Mouse (Mus musculus): ENCODE results near the gene Tut4. TPM values are rescaled to one million over a fixed set of nuclear protein-coding genes. Genes with fewer than 3 reads are reported as not detected.

The Tut4 gene
- total and polyA plus RNA-seq, 2 experiments, result 23.6 to 34.6 TPM

- no peak overlapping the region for H3K27ac ChIP-seq (replicated peaks; ENCODE audit: insufficient read depth, low read depth, low read length)
- TF ChIP-seq POLR2A (IDR thresholded peaks at IDR 0.05; ENCODE audit: extremely low read depth, insufficient read depth, low read length) (no peak), CTCF (IDR thresholded peaks at IDR 0.05; ENCODE audit: low read depth, low read length) (no peak)
- DNase-seq (ENCODE audit: extremely low read depth, low read depth, low spot score), result no peak
- no peaks in the 10 kb centered on the region for H3K36me3 ChIP-seq (ENCODE audit: control insufficient read depth, insufficient read depth, low read length)
- H3K9ac ChIP-seq (ENCODE audit: low read depth, low read length), result no peak overlapping the region
- 70% methylated on average over 6 of the region's 6 CpGs for WGBS
- no peaks in the 10 kb centered on the region for H3K27me3 ChIP-seq (ENCODE audit: control insufficient read depth, insufficient read depth, low read length)
- no peak overlapping the region for H3K4me3 ChIP-seq (ENCODE audit: insufficient read depth, low read depth, low read length)
- H3K4me1 ChIP-seq (ENCODE audit: control insufficient read depth, insufficient read depth, low read length), result no peaks in the 10 kb centered on the region; the same call in 1 of the 2 replicates
- no peaks in the 10 kb centered on the region for H3K79me2 ChIP-seq (ENCODE audit: control insufficient read depth, insufficient read depth, low read length)
These were observed 21.0 kb upstream of the Tut4 start for GRCm38 (mm10) chr4:108438082-108438840.

GRCm38 (mm10) chr4:108448091-108448490 is 11.1 kb upstream of the Tut4 start:
- Histone ChIP-seq H3K9ac (ENCODE audit: low read depth, low read length) (no peak overlapping the region), H3K79me2 (ENCODE audit: control insufficient read depth, insufficient read depth, low read length) (peaks cover 2% of the 10 kb centered on the region; the same call in 1 of the 2 replicates), H3K27me3 (ENCODE audit: control insufficient read depth, insufficient read depth, low read length) (peaks cover 3% of the 10 kb centered on the region; the same call in 1 of the 2 replicates), H3K27ac (replicated peaks; ENCODE audit: insufficient read depth, low read depth, low read length) (no peak overlapping the region), H3K4me3 (ENCODE audit: insufficient read depth, low read depth, low read length) (no peak overlapping the region), H3K36me3 (ENCODE audit: control insufficient read depth, insufficient read depth, low read length) (no peaks in the 10 kb centered on the region), H3K4me1 (ENCODE audit: control insufficient read depth, insufficient read depth, low read length) (peaks cover 4% of the 10 kb centered on the region; the same call in 1 of the 2 replicates)
- 72% methylated on average over 7 of the region's 7 CpGs for WGBS
- TF ChIP-seq CTCF (IDR thresholded peaks at IDR 0.05; ENCODE audit: low read depth, low read length) (no peak), POLR2A (IDR thresholded peaks at IDR 0.05; ENCODE audit: extremely low read depth, insufficient read depth, low read length) (no peak)
- DNase-seq (ENCODE audit: extremely low read depth, low read depth, low spot score), result no peak

GRCm38 (mm10) chr4:108456028-108456427 is 3.2 kb upstream of the Tut4 start:
- H3K4me1 ChIP-seq (ENCODE audit: control insufficient read depth, insufficient read depth, low read length), result peaks cover 14% of the 10 kb centered on the region
- no peaks in the 10 kb centered on the region for H3K27me3 ChIP-seq (ENCODE audit: control insufficient read depth, insufficient read depth, low read length)
- TF ChIP-seq POLR2A (IDR thresholded peaks at IDR 0.05; ENCODE audit: extremely low read depth, insufficient read depth, low read length), result no peak
- no peak for TF ChIP-seq CTCF (IDR thresholded peaks at IDR 0.05; ENCODE audit: low read depth, low read length)
- no peaks in the 10 kb centered on the region for H3K36me3 ChIP-seq (ENCODE audit: control insufficient read depth, insufficient read depth, low read length)
- 19% methylated on average over 2 of the region's 2 CpGs for WGBS
- H3K9ac ChIP-seq (ENCODE audit: low read depth, low read length), result no peak overlapping the region
- H3K4me3 ChIP-seq (ENCODE audit: insufficient read depth, low read depth, low read length), result no peak overlapping the region
- peak overlapping the region; percentile 53 for H3K27ac ChIP-seq (replicated peaks; ENCODE audit: insufficient read depth, low read depth, low read length)
- peak; percentile 98 for DNase-seq (ENCODE audit: extremely low read depth, low read depth, low spot score)
- H3K79me2 ChIP-seq (ENCODE audit: control insufficient read depth, insufficient read depth, low read length), result peaks cover 7% of the 10 kb centered on the region; the same call in 1 of the 2 replicates

GRCm38 (mm10) chr4:108458201-108458741 is 955 bp upstream of the Tut4 start:
- DNase-seq (ENCODE audit: extremely low read depth, low read depth, low spot score), result peak; percentile 41
- WGBS, result 9% methylated on average over 5 of the region's 5 CpGs

GRCm38 (mm10) chr4:108460156-108460923 is 1.1 kb downstream of the Tut4 start:
- under 1% methylated on average over 58 of the region's 59 CpGs for WGBS
- H3K27ac ChIP-seq (replicated peaks; ENCODE audit: insufficient read depth, low read depth, low read length), result peak overlapping the region; percentile 95

More at GRCm38 (mm10) chr4:108458201-108458741, 955 bp upstream of the Tut4 start:
- Histone ChIP-seq H3K27me3 (ENCODE audit: control insufficient read depth, insufficient read depth, low read length) (no peaks in the 10 kb centered on the region), H3K9ac (ENCODE audit: low read depth, low read length) (no peak overlapping the region), H3K79me2 (ENCODE audit: control insufficient read depth, insufficient read depth, low read length) (peaks cover 7% of the 10 kb centered on the region; the same call in 1 of the 2 replicates), H3K4me3 (ENCODE audit: insufficient read depth, low read depth, low read length) (no peak overlapping the region), H3K4me1 (ENCODE audit: control insufficient read depth, insufficient read depth, low read length) (peaks cover 12% of the 10 kb centered on the region), H3K27ac (replicated peaks; ENCODE audit: insufficient read depth, low read depth, low read length) (0 out of 2 replicates have a peak overlapping the region, but pooled peaks have one; percentile 2), H3K36me3 (ENCODE audit: control insufficient read depth, insufficient read depth, low read length) (no peaks in the 10 kb centered on the region)
- no peak for TF ChIP-seq CTCF (IDR thresholded peaks at IDR 0.05; ENCODE audit: low read depth, low read length)
- TF ChIP-seq POLR2A (IDR thresholded peaks at IDR 0.05; ENCODE audit: extremely low read depth, insufficient read depth, low read length), result no peak

More at GRCm38 (mm10) chr4:108460156-108460923, 1.1 kb downstream of the Tut4 start:
- Histone ChIP-seq H3K36me3 (ENCODE audit: control insufficient read depth, insufficient read depth, low read length) (no peaks in the 10 kb centered on the region), H3K79me2 (ENCODE audit: control insufficient read depth, insufficient read depth, low read length) (peaks cover 7% of the 10 kb centered on the region; the same call in 1 of the 2 replicates), H3K27me3 (ENCODE audit: control insufficient read depth, insufficient read depth, low read length) (no peaks in the 10 kb centered on the region), H3K9ac (ENCODE audit: low read depth, low read length) (peak overlapping the region; percentile 97), H3K4me3 (ENCODE audit: insufficient read depth, low read depth, low read length) (peak overlapping the region; percentile 95), H3K4me1 (ENCODE audit: control insufficient read depth, insufficient read depth, low read length) (peaks cover 11% of the 10 kb centered on the region)
- TF ChIP-seq CTCF (IDR thresholded peaks at IDR 0.05; ENCODE audit: low read depth, low read length) (peak; percentile 27; the same call in 1 of the 2 replicates), POLR2A (IDR thresholded peaks at IDR 0.05; ENCODE audit: extremely low read depth, insufficient read depth, low read length) (peak; percentile 26; the same call in 1 of the 2 replicates)
- peak; percentile 79 for DNase-seq (ENCODE audit: extremely low read depth, low read depth, low spot score)
